Mouse (Mus musculus) E14TG2a.4 (cell line): ENCODE data around the gene Cacna1d.

Experiments
- CTCF ChIP-seq: conservative IDR thresholded peaks from 2 replicates; pipeline ENCODE4 v1.5.1; 2014; ENCODE audit warnings: low read length
- NANOG ChIP-seq: IDR thresholded peaks from 2 replicates; pipeline ENCODE4 v1.6.1; 2014; ENCODE audit warnings: borderline replicate concordance, low read length, mixed read lengths

DNA sequence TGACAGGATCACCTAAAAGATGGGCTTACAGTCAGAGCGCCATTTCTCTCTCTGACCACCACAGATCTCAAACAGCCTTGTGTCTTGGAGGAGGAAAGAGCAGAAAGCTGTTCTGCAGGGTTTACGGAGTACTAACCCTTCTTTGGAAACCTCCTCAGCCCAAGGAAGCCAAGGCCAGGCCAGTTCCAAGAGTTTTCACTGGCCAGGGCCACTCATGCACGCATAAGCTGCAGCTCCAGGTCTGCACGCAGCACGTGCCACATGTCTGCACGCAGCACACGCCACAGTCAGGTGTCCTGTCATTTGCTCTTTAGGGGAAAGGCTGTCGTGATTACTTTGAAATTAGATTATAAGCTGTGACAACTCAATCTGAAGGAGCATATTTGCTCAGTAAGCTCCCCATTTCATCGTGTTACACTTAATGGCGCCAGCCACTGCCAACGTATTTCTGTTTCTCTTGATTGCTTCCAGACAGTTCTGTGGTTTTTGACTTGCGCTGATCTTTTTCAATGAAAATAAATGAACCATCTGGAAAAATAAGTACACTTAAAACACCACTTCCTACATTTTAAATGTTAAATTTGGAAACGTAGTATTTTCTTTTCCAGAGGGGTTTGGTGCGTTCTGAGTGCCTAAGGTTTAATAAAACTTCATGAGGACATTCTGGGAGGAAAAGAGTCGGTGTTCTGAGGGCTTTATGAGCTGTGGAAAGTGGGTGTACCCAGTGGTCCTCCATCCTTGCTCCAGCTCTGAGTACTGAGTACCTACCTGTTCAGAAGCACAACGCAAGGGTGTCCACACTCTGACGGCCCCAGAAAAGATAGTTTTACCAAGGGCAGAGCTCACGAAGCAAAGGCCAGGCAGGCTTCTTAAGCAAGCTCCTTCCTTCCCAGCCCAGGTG, 308.4 kb downstream of the Cacna1d start:
- TF ChIP-seq CTCF (no peak), NANOG (no peak)
